Mouse (Mus musculus) small intestine, adult 2 months (tissue): ENCODE measurements at regions not wholly inside any gene's neighbourhood (a gene's known extent, or its start where the extent isn't known, plus 50 kb on each side); places are given as distances from the start of the nearest gene placed in this dataset.

ENCODE experiments used
- CTCF ChIP-seq: fragments of 200-500 bp; IDR thresholded peaks from 2 replicates; pipeline ENCODE4 v1.5.1; 2012; ENCODE audit warnings: low read depth, mild to moderate bottlenecking, control low read depth, inconsistent platforms, low read length, moderate library complexity, mixed read lengths; ENCODE audit not compliant: insufficient replicate concordance, insufficient read length; ENCODE audit errors: extremely low read depth
- POLR2A ChIP-seq: fragments of 200-500 bp; IDR thresholded peaks from 2 replicates; pipeline ENCODE4 v1.6.1; 2012; ENCODE audit warnings: low read depth, mild to moderate bottlenecking, control low read depth, inconsistent platforms, low read length, moderate library complexity

GRCm38 (mm10) chr9:94083629-94084411 lies 454.1 kb downstream of the 1190002N15Rik start:
- no peak for TF ChIP-seq CTCF
- TF ChIP-seq POLR2A: no peak
